Mouse (Mus musculus): ENCODE measurements around the gene Alkbh4. TPM values are rescaled to one million over a fixed set of nuclear protein-coding genes. Genes with fewer than 3 reads are reported as not detected.

The Alkbh4 gene
- polyA plus RNA-seq, 1 experiment = 8.8 TPM

GRCm38 (mm10) chr5:136163807-136164474, 28.0 kb downstream of the Alkbh4 start:
- Histone ChIP-seq H3K4me3 (ENCODE audit: insufficient read depth, low read length) (no peak overlapping the region), H3K27ac (ENCODE audit: insufficient read depth, low read length) (no peak overlapping the region)
- TF ChIP-seq CTCF (IDR thresholded peaks at IDR 0.05; ENCODE audit: borderline replicate concordance, insufficient read depth, low read length) = no peak
- no peak for TF ChIP-seq POLR2A (IDR thresholded peaks at IDR 0.05; ENCODE audit: low read depth, low read length)

GRCm38 (mm10) chr5:136165246-136165645, 29.3 kb downstream of the Alkbh4 start:
- TF ChIP-seq POLR2A (IDR thresholded peaks at IDR 0.05; ENCODE audit: low read depth, low read length) (no peak), CTCF (IDR thresholded peaks at IDR 0.05; ENCODE audit: borderline replicate concordance, insufficient read depth, low read length) (no peak)
- H3K27ac ChIP-seq (ENCODE audit: insufficient read depth, low read length) = no peak overlapping the region
- no peak overlapping the region for H3K4me3 ChIP-seq (ENCODE audit: insufficient read depth, low read length)
- no peaks in the 10 kb centered on the region for H3K4me1 ChIP-seq (ENCODE audit: control insufficient read depth, insufficient read depth, low read length)

More at GRCm38 (mm10) chr5:136163807-136164474, 28.0 kb downstream of the Alkbh4 start:
- H3K4me1 ChIP-seq (ENCODE audit: control insufficient read depth, insufficient read depth, low read length) = no peaks in the 10 kb centered on the region

GRCm38 (mm10) chr5:136167296-136167695, 31.4 kb downstream of the Alkbh4 start:
- peaks cover 6% of the 10 kb centered on the region for H3K4me1 ChIP-seq (ENCODE audit: control insufficient read depth, insufficient read depth, low read length)
- TF ChIP-seq CTCF (IDR thresholded peaks at IDR 0.05; ENCODE audit: borderline replicate concordance, insufficient read depth, low read length) (no peak), POLR2A (IDR thresholded peaks at IDR 0.05; ENCODE audit: low read depth, low read length) (no peak)
- H3K27ac ChIP-seq (ENCODE audit: insufficient read depth, low read length) = no peak overlapping the region
- H3K4me3 ChIP-seq (ENCODE audit: insufficient read depth, low read length) = no peak overlapping the region

- H3K27ac ChIP-seq (ENCODE audit: insufficient read depth, low read length) = no peak overlapping the region
- TF ChIP-seq CTCF (IDR thresholded peaks at IDR 0.05; ENCODE audit: borderline replicate concordance, insufficient read depth, low read length) = peak; percentile 2; the same call in 1 of the 2 replicates
- TF ChIP-seq POLR2A (IDR thresholded peaks at IDR 0.05; ENCODE audit: low read depth, low read length) = no peak
- H3K4me1 ChIP-seq (ENCODE audit: control insufficient read depth, insufficient read depth, low read length) = peaks cover 6% of the 10 kb centered on the region
- no peak overlapping the region for H3K4me3 ChIP-seq (ENCODE audit: insufficient read depth, low read length)
Observed at GRCm38 (mm10) chr5:136168071-136168470, 32.1 kb downstream of the Alkbh4 start.

GRCm38 (mm10) chr5:136169626-136170511, 33.9 kb downstream of the Alkbh4 start:
- no peak for TF ChIP-seq CTCF (IDR thresholded peaks at IDR 0.05; ENCODE audit: borderline replicate concordance, insufficient read depth, low read length)
- no peak for TF ChIP-seq POLR2A (IDR thresholded peaks at IDR 0.05; ENCODE audit: low read depth, low read length)
- peaks cover 6% of the 10 kb centered on the region for H3K4me1 ChIP-seq (ENCODE audit: control insufficient read depth, insufficient read depth, low read length)
- peak overlapping the region; percentile 70 for H3K4me3 ChIP-seq (ENCODE audit: insufficient read depth, low read length)
- H3K27ac ChIP-seq (ENCODE audit: insufficient read depth, low read length) = no peak overlapping the region

- Histone ChIP-seq H3K4me1 (ENCODE audit: control insufficient read depth, insufficient read depth, low read length) (peaks cover 6% of the 10 kb centered on the region), H3K4me3 (ENCODE audit: insufficient read depth, low read length) (peak within 1 kb of the TSS; percentile 70), H3K27ac (ENCODE audit: insufficient read depth, low read length) (peak within 1 kb of the TSS; percentile 84)
- TF ChIP-seq CTCF (IDR thresholded peaks at IDR 0.05; ENCODE audit: borderline replicate concordance, insufficient read depth, low read length) = no peak
- peak; percentile 56 for TF ChIP-seq POLR2A (IDR thresholded peaks at IDR 0.05; ENCODE audit: low read depth, low read length)
Observed at GRCm38 (mm10) chr5:136170512-136171362, 34.8 kb downstream of the Alkbh4 start, which contains the start of gene Orai2. Gene Orai2, minus strand, starts transcription at chr5:136170713.

- peak overlapping the region; percentile 70 for H3K4me3 ChIP-seq (ENCODE audit: insufficient read depth, low read length)
- H3K27ac ChIP-seq (ENCODE audit: insufficient read depth, low read length) = peak overlapping the region; percentile 84
- peaks cover 6% of the 10 kb centered on the region for H3K4me1 ChIP-seq (ENCODE audit: control insufficient read depth, insufficient read depth, low read length)
- TF ChIP-seq POLR2A (IDR thresholded peaks at IDR 0.05; ENCODE audit: low read depth, low read length) (peak; percentile 43; the same call in 1 of the 2 replicates), CTCF (IDR thresholded peaks at IDR 0.05; ENCODE audit: borderline replicate concordance, insufficient read depth, low read length) (no peak)
Observed at GRCm38 (mm10) chr5:136171363-136172341, 35.7 kb downstream of the Alkbh4 start.

GRCm38 (mm10) chr5:136172939-136173338, 37.0 kb downstream of the Alkbh4 start:
- no peak overlapping the region for H3K27ac ChIP-seq (ENCODE audit: insufficient read depth, low read length)
- peaks cover 6% of the 10 kb centered on the region for H3K4me1 ChIP-seq (ENCODE audit: control insufficient read depth, insufficient read depth, low read length)
- no peak for TF ChIP-seq CTCF (IDR thresholded peaks at IDR 0.05; ENCODE audit: borderline replicate concordance, insufficient read depth, low read length)
- TF ChIP-seq POLR2A (IDR thresholded peaks at IDR 0.05; ENCODE audit: low read depth, low read length) = no peak
- H3K4me3 ChIP-seq (ENCODE audit: insufficient read depth, low read length) = no peak overlapping the region

Data from embryonic fibroblast, embryonic 13.5 days (primary cell).